Comparison of ENCODE assay signal across 17 mouse cellular contexts in genomic region chr1:36074197-36074596, GRCm38 (mm10). TPM values are rescaled to one million over a fixed set of nuclear protein-coding genes. Genes with fewer than 3 reads are reported as not detected.
DNase-seq lines count a peak whose midpoint lies in the region; TF ChIP-seq lines count a peak whose summit lies in the region.
"Had no signal": no experiment of that assay in that cellular context is flagged by ENCODE, and none has a peak within 500 bp of the region (broad histone marks: within the 10 kb centered on the region; RNA-seq: fewer than 3 reads in every experiment).

No protein-coding gene starts in this region.

- peaks cover 39% of the 10 kb centered on the region for H3K36me3 ChIP-seq in heart, embryonic 10.5 days
- H3K36me3 ChIP-seq in heart, adult 2 months (ENCODE audit: control insufficient read depth, insufficient read depth, low read length) = no peaks in the 10 kb centered on the region
- no peaks in the 10 kb centered on the region for H3K36me3 ChIP-seq in kidney, adult 2 months (ENCODE audit: control insufficient read depth, insufficient read depth, low read length)

- peak overlapping the region; percentile 38; the same call in 1 of the 2 replicates for H3K27ac ChIP-seq in heart, embryonic 10.5 days
- H3K27ac ChIP-seq in heart, adult 2 months = no peak overlapping the region; the same call in 1 of the 2 replicates
- H3K27ac ChIP-seq in kidney, adult 2 months (ENCODE audit: insufficient read depth, low read depth, low read length) = peak overlapping the region; percentile 80
- H3K27ac ChIP-seq: embryonic facial prominence, embryonic 12.5 days; midbrain, embryonic 12.5 days had no signal

- no peak for TF ChIP-seq CTCF in heart, adult 2 months (IDR thresholded peaks at IDR 0.05)
- TF ChIP-seq CTCF in kidney, adult 2 months (conservative IDR thresholded peaks at IDR 0.05; ENCODE audit: insufficient read depth, insufficient read length, low read depth, low read length) = no peak

- no peak for TF ChIP-seq EP300 in heart, adult 2 months (IDR thresholded peaks at IDR 0.05; ENCODE audit: insufficient read depth, low read depth, low read length)

- 91% methylated on average over 5 of the region's 5 CpGs for WGBS in heart, embryonic 10.5 days
- WGBS in heart, adult 2 months = 96% methylated on average over 5 of the region's 5 CpGs
- 68% methylated on average over 5 of the region's 5 CpGs for WGBS in kidney, adult 2 months

- peaks cover 75% of the 10 kb centered on the region for H3K4me1 ChIP-seq in heart, embryonic 10.5 days
- peaks cover 26% of the 10 kb centered on the region for H3K4me1 ChIP-seq in heart, adult 2 months (ENCODE audit: control insufficient read depth, insufficient read depth, low read length)
- peaks cover 75% of the 10 kb centered on the region for H3K4me1 ChIP-seq in kidney, adult 2 months (ENCODE audit: control insufficient read depth, insufficient read depth, low read length)

- H3K9me3 ChIP-seq in heart, embryonic 10.5 days = no peaks in the 10 kb centered on the region
- H3K9me3 ChIP-seq: embryonic facial prominence, embryonic 12.5 days; midbrain, embryonic 12.5 days had no signal

- H3K27me3 ChIP-seq in heart, embryonic 10.5 days (ENCODE audit: insufficient read depth, poor library complexity, severe bottlenecking) = no peaks in the 10 kb centered on the region
- no peaks in the 10 kb centered on the region for H3K27me3 ChIP-seq in heart, adult 2 months (ENCODE audit: control insufficient read depth, insufficient read depth, low read length)
- no peaks in the 10 kb centered on the region for H3K27me3 ChIP-seq in kidney, adult 2 months (replicated peaks; ENCODE audit: control insufficient read depth, insufficient read depth, low read length)
- H3K27me3 ChIP-seq: embryonic facial prominence, embryonic 12.5 days; midbrain, embryonic 12.5 days; Patski had no signal

- DNase-seq in heart, embryonic 10.5 days (ENCODE audit: low spot score) = no peak
- DNase-seq in heart, adult 2 months = no peak
- DNase-seq in kidney, adult 2 months = no peak
- DNase-seq in kidney, adult 11 months = no peak
- DNase-seq in ES-CJ7 (ENCODE audit: low read depth, low spot score) = peak; percentile 53
- peak; percentile 46 for DNase-seq in kidney, postnatal 10 days
- DNase-seq in right cerebral cortex, adult 2 months (ENCODE audit: low spot score in 2 of 2) = no peak
- DNase-seq in frontal cortex, postnatal 10 days (ENCODE audit: low spot score in 2 of 2) = no peak
- DNase-seq: cerebellum, postnatal 36 days; gastrocnemius, postnatal 25 days; lung, adult 2 months; lung, postnatal 4 days; right cerebral cortex, postnatal 25 days; thymus, adult 18-20 months had no signal

- H3K79me2 ChIP-seq in heart, adult 2 months (replicated peaks; ENCODE audit: control insufficient read depth, insufficient read depth, low read length) = peaks cover 3% of the 10 kb centered on the region

- intact Hi-C loops in heart, adult 2 months (cut with DNase I) = loop anchor here (10.0 kb wide), 1 partner anchor 291 kb away; the partner anchor contains the start of gene Kansl3

- H3K9ac ChIP-seq in heart, adult 2 months (ENCODE audit: low read depth, low read length) = no peak overlapping the region
- H3K9ac ChIP-seq: embryonic facial prominence, embryonic 12.5 days; midbrain, embryonic 12.5 days had no signal

- TF ChIP-seq POLR2A in heart, adult 2 months (IDR thresholded peaks at IDR 0.05; ENCODE audit: insufficient read depth, low read depth, low read length) = no peak
- no peak for TF ChIP-seq POLR2A in kidney, adult 2 months (IDR thresholded peaks at IDR 0.05; ENCODE audit: low read depth, low read length)

- H3K4me3 ChIP-seq in heart, embryonic 10.5 days = no peak overlapping the region
- no peak overlapping the region for H3K4me3 ChIP-seq in heart, adult 2 months
- H3K4me3 ChIP-seq in kidney, adult 2 months (ENCODE audit: insufficient read depth, low read depth, low read length) = no peak overlapping the region
- H3K4me3 ChIP-seq: embryonic facial prominence, embryonic 12.5 days had no signal

RNA-seq across cellular contexts. Expression of gene Hs6st1, which starts 6.0 kb away (rescaled TPM):
- 3.5 and 5.7 TPM in 2 replicates for polyA plus RNA-seq in heart, embryonic 10.5 days (2016; fragmentation: Nextera tagmentation; extraction: Ambion mirVana)
- 10 to 100 TPM; 22.8 to 23.0 TPM for total RNA-seq in heart, adult 2 months (2021)
- polyA plus RNA-seq in heart, adult 2 months (2012; rRNA removed) = 25.3 and 28.9 TPM in 2 replicates
- polyA plus RNA-seq in kidney, adult 2 months (2012; rRNA removed) = 123 and 142 TPM in 2 replicates

Comparison
In these comparisons a context has a peak if more than half of its experiments do, and no peak if none do; other contexts are left out.
1. DNase-seq: peak in ES-CJ7 (single experiment) and kidney, postnatal 10 days (single experiment); none in heart, embryonic 10.5 days (single experiment), heart, adult 2 months (0 of 2), kidney, adult 2 months (single experiment), kidney, adult 11 months (single experiment), right cerebral cortex, adult 2 months (0 of 2) and frontal cortex, postnatal 10 days (0 of 2).